Mouse (Mus musculus) right cerebral cortex, postnatal 4 days (tissue): Measurements from ENCODE around the gene Olfr971.
"Not testable (repeated sequence)": the region's sequence is repeated elsewhere in the genome, so short reads cannot be mapped to it uniquely, and the experiment has no call there.

ENCODE experiments used
- DNase-seq: peaks from one replicate; pipeline ENCODE4 v3.0.0-alpha.2; 2022

Gene Olfr971

DNA sequence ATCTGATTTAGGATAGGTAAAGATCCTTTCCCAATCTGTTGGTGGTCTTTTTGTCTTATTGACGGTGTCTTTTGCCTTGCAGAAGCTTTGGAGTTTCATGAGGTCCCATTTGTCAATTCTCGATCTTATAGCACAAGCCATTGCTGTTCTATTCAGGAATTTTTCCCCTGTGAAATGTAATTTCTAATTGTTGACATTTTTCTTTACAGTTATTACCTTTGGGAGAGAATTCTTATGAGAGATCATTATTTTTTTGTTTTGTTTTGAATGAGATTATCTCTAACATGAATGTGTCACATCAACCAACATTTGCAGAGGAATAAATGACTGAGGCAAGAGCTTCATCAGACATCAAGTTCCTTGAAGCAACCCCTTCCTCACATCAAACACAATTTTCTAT lies at the start of gene Olfr971:
Olfr971 (plus strand) TSS at position 301 of the 400 bp plus-strand sequence.
- DNase-seq = not testable (repeated sequence)

DNA sequence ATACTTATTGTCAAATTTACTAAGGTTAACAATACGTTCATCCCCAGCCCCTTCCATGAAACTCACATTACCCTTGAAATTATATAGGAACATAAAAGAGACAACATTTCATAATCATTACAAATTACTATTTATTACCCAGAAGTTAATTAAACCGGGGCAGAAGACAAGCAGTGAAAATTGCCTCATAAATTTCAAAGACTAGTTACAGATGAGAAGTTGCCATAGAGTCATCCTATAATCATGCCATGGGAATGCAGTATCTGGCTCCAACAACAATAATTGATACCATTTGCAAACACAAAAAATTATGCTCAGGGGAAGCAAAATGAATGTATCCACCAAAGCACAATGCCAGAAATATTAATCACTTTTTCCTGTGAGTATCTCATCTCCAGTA lies 46.1 kb upstream of the Olfr971 start, which contains the start of gene Olfr969:
Olfr969 (plus strand) TSS at position 388 of the 400 bp plus-strand sequence.
- no peak for DNase-seq

DNA sequence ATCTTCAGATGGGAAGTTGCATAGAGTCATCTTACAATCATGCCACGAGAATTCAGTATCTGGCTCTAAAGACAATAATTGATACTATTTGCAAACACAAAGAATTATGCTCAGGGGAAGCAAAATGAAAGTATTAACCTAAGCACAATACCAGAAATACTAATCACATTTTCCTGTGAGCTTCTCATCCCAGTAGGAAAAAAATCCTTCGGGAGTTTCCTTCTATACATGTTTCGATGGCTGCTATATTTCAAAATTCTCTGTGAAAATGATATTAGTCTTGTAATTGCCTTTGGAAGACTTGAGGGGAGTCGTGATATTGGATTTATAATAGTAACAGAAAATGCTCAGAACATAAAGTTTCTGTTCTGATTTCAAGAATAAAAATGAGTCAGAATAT lies 28.1 kb upstream of the Olfr971 start, which contains the start of gene Olfr970:
Olfr970 (plus strand) TSS at position 301 of the 400 bp plus-strand sequence.
- DNase-seq = no peak

DNA sequence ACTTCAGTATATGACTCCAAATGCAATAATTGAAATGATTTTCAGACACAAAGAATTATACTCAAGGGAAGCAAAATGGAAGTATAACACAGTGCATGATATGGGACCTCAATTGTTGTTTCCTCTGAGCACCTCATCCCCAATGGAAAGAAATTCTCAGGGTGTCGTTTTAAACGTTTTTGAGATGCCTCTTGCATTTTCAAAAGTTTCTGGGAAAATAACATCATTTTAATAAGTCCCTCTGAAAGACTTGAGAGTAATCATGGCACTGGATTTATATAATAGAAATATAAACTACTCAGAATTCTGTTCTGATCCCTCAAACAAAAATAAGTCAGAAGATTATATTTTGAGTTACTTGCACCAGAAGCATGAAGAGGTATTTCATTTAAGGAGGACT lies 29.4 kb downstream of the Olfr971 start, which contains the start of gene Olfr972:
Olfr972 (plus strand) TSS at position 301 of the 400 bp plus-strand sequence.
- no peak for DNase-seq

DNA sequence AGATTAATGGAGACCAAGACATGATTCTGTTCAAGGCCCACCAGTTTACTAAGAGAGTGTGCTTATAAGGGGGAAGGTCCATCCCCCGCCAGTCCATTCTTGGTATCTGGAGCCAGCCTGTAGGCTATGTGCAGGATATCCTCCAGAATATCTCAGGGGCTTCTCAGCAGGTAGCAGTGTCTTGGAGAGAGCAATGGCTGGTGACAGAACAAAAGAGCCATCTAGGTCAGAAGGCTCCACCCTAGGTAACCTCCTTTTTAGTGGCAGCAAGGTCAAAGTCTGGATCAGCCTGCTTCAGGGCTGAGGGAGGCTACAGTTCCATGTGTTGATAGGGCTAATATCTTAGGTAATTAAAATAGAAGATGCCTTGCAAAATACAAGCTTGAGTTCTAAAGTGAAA lies 35.3 kb downstream of the Olfr971 start:
- DNase-seq = not testable (repeated sequence)

DNA sequence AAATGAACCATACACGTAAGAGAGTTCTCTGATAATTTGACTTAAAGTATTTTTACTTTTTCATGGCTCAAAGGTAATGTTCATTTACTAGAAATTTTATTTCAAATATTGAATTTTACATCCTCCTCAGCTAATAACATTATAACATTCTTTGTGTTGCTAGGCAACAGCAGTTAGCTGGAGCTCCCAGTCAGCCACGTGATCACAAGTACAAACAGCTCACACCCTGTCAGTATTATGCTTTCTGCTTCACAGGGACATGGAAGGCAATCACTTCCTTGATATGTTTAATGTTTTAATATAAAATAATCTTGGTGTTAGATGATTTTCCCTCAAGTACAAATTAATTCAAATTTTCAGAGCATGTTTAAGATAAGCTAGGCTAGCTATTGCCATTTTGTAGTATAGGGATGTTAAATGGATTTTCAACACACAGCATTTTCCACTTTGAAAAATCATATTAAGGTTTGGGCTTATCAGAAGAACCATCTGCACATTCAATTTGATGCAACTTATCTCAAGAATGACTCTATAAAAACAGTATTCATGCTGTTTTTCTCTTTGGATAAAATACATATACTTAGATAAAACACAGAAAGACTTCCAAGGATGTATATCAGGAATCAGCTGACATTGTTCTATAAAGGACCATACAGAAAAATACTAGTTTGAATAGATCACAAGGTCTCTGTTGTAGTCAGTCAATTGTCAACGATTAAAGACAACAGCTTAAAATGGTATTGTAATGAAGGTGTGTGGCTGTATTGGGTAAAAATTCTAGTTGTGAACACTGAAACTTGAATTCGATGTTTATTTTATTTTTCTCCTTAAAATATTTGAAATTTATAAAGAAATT lies 41.1 kb downstream of the Olfr971 start:
- DNase-seq = not testable (repeated sequence)
